Mouse (Mus musculus) kidney, adult 2 months (tissue): ENCODE results near the gene Tfap2a. TPM values are rescaled to one million over a fixed set of nuclear protein-coding genes. Genes with fewer than 3 reads are reported as not detected.
A peak's percentile ranks its signal among the peaks of the same experiment; 100 is the strongest.

Experiments
- DNase-seq: peaks from one replicate; pipeline ENCODE4 v3.0.0; 2021
- H3K27ac ChIP-seq: fragments of 200-500 bp; 2 replicates; pipeline ENCODE4 v1.5.1; 2012; ENCODE audit warnings: low read depth, low read length, control low read depth, inconsistent platforms; ENCODE audit not compliant: insufficient read depth
- H3K27me3 ChIP-seq: fragments of 200-500 bp; replicated peaks from 2 replicates; pipeline ENCODE4 v1.6.1; 2012; ENCODE audit warnings: mild to moderate bottlenecking, moderate library complexity, low read length, inconsistent platforms; ENCODE audit not compliant: control insufficient read depth, insufficient read depth
- H3K36me3 ChIP-seq: fragments of 200-500 bp; 2 replicates; pipeline ENCODE4 v1.6.1; 2012; ENCODE audit warnings: mild to moderate bottlenecking, moderate library complexity, low read length, inconsistent platforms; ENCODE audit not compliant: control insufficient read depth, insufficient read depth
- H3K4me1 ChIP-seq: fragments of 200-500 bp; 2 replicates; pipeline ENCODE4 v1.6.1; 2011; ENCODE audit warnings: low read length; ENCODE audit not compliant: control insufficient read depth, insufficient read depth
- H3K4me3 ChIP-seq: fragments of 200-500 bp; 2 replicates; pipeline ENCODE4 v1.5.1; 2011; ENCODE audit warnings: mild to moderate bottlenecking, low read depth, low read length, control low read depth; ENCODE audit not compliant: insufficient read depth
- CTCF ChIP-seq: fragments of 200-500 bp; conservative IDR thresholded peaks from 2 replicates; pipeline ENCODE4 v1.5.1; 2011; ENCODE audit warnings: low read depth, mild to moderate bottlenecking, control low read depth, low read length, moderate library complexity, mixed read lengths; ENCODE audit not compliant: insufficient read depth, insufficient read length
- POLR2A ChIP-seq: fragments of 200-500 bp; IDR thresholded peaks from one replicate; pipeline ENCODE4 v1.6.1; 2011; ENCODE audit warnings: low read depth, low read length, control low read depth
- WGBS: fragments of 180-500 bp; shearing (Covaris S2); methylation state at CpG from one replicate; pipeline ENCODE4 v1.1.7; 2018; 5-methylcytosine and 5-hydroxymethylcytosine counted together
- polyA plus RNA-seq: library from polyadenylated mRNA; depleted of rRNA; stranded (reverse); fragments of >200 nt; gene quantifications from 2 replicates; pipeline ENCODE4 v1.2.3, GENCODE M21; 2012

The Tfap2a gene
- polyA plus RNA-seq, 1 experiment = 5.2 TPM

- Histone ChIP-seq H3K27ac (no peak overlapping the region), H3K4me3 (no peak overlapping the region), H3K4me1 (no peaks in the 10 kb centered on the region), H3K27me3 (peaks cover 10% of the 10 kb centered on the region), H3K36me3 (no peaks in the 10 kb centered on the region)
- 36% methylated on average over 14 of the region's 14 CpGs for WGBS
- no peak for TF ChIP-seq POLR2A
- DNase-seq = peak; percentile 30
Measured at GRCm38 (mm10) chr13:40719066-40719740, 19.0 kb downstream of the Tfap2a start.

- whole genome bisulfite sequencing = 16% methylated on average over 34 of the region's 37 CpGs
- H3K27me3 ChIP-seq = peaks cover 10% of the 10 kb centered on the region
- H3K4me1 ChIP-seq = no peaks in the 10 kb centered on the region
- H3K36me3 ChIP-seq = no peaks in the 10 kb centered on the region
- no peak overlapping the region for H3K27ac ChIP-seq
- TF ChIP-seq POLR2A = no peak
- no peak for TF ChIP-seq CTCF
- no peak overlapping the region for H3K4me3 ChIP-seq
- DNase-seq = no peak
Measured at GRCm38 (mm10) chr13:40716771-40717716, 21.1 kb downstream of the Tfap2a start.

GRCm38 (mm10) chr13:40714531-40714930 is 23.6 kb downstream of the Tfap2a start:
- Histone ChIP-seq H3K27me3 (peaks cover 13% of the 10 kb centered on the region), H3K36me3 (no peaks in the 10 kb centered on the region), H3K4me3 (no peak overlapping the region), H3K27ac (no peak overlapping the region), H3K4me1 (no peaks in the 10 kb centered on the region)
- TF ChIP-seq POLR2A (no peak), CTCF (no peak)
- WGBS = 10% methylated on average over 2 of the region's 2 CpGs
- no peak for DNase-seq

GRCm38 (mm10) chr13:40713681-40714080 is 24.5 kb downstream of the Tfap2a start:
- Histone ChIP-seq H3K36me3 (no peaks in the 10 kb centered on the region), H3K4me1 (no peaks in the 10 kb centered on the region), H3K27ac (no peak overlapping the region), H3K27me3 (peaks cover 14% of the 10 kb centered on the region; the same call in 1 of the 2 replicates), H3K4me3 (no peak overlapping the region)
- TF ChIP-seq POLR2A = no peak
- no peak for TF ChIP-seq CTCF
- 21% methylated on average over 5 of the region's 5 CpGs for WGBS
- no peak for DNase-seq

- DNase-seq = no peak
- TF ChIP-seq POLR2A = no peak
- TF ChIP-seq CTCF = no peak
- no peaks in the 10 kb centered on the region for H3K36me3 ChIP-seq
- no peak overlapping the region for H3K4me3 ChIP-seq
- 16% methylated on average over 4 of the region's 4 CpGs for WGBS
- H3K27me3 ChIP-seq = peaks cover 17% of the 10 kb centered on the region; the same call in 1 of the 2 replicates
- H3K27ac ChIP-seq = no peak overlapping the region
- no peaks in the 10 kb centered on the region for H3K4me1 ChIP-seq
Measured at GRCm38 (mm10) chr13:40713241-40713640, 24.9 kb downstream of the Tfap2a start.

- TF ChIP-seq POLR2A = no peak
- no peak for TF ChIP-seq CTCF
- no peak overlapping the region for H3K4me3 ChIP-seq
- H3K36me3 ChIP-seq = no peaks in the 10 kb centered on the region
- H3K27ac ChIP-seq = no peak overlapping the region
- DNase-seq = no peak
- no peaks in the 10 kb centered on the region for H3K4me1 ChIP-seq
- peaks cover 17% of the 10 kb centered on the region; the same call in 1 of the 2 replicates for H3K27me3 ChIP-seq
- 19% methylated on average over 4 of the region's 4 CpGs for WGBS
Measured at GRCm38 (mm10) chr13:40712526-40712832, 25.7 kb downstream of the Tfap2a start.
